Mouse (Mus musculus) G1E-ER4 (cell line): ENCODE measurements around the gene Sertad3. TPM values are rescaled to one million over a fixed set of nuclear protein-coding genes. Genes with fewer than 3 reads are reported as not detected.

Experiments
- GATA1 ChIP-seq: IDR thresholded peaks from one replicate; pipeline ENCODE4 v1.8.0; 2012; ENCODE audit warnings: low read length, inconsistent platforms
- polyA plus RNA-seq: library from polyadenylated mRNA; stranded (reverse); fragments of >175 nt; gene quantifications from 2 replicates; pipeline ENCODE4 v1.2.3, GENCODE M21; 2012

The Sertad3 gene
- 39.7 and 45.0 TPM in 2 replicates for polyA plus RNA-seq

DNA sequence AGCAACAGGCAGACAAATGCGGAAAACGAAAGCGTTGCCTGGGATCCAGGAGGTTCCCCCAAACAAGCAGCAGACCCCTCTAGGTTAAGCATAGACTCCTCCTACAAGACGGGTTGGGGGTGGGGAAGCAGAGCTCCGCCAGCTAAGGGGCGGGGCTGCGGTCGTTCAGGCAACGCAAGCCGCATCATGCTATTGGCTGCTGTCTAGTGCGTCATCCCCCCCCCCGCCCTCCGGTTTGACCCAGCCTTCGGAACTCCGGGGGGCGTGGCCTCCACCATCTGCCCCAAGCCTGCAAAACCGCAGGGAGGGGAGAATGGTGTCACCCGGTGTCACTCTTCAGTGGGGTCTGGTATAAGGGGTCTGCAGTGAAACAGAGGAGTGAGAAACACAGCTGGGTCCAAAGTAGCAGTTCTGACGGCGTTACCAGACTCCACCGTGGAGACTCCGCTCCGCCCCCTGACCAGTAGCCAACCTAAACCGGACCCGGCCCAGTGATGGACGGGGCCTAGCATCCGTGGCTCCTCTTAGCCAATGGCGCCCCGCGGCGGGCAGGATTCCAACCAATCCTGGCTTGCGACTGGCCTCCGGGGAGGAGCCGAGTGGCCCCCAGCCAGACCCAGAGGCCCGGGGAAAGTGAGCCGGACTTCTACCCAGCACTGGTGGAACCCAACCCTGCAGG lies at the start of gene Sertad3:
Gene Sertad3, plus strand, starts transcription at position 613 of the 679 bp plus-strand sequence.
- no peak for TF ChIP-seq GATA1

DNA sequence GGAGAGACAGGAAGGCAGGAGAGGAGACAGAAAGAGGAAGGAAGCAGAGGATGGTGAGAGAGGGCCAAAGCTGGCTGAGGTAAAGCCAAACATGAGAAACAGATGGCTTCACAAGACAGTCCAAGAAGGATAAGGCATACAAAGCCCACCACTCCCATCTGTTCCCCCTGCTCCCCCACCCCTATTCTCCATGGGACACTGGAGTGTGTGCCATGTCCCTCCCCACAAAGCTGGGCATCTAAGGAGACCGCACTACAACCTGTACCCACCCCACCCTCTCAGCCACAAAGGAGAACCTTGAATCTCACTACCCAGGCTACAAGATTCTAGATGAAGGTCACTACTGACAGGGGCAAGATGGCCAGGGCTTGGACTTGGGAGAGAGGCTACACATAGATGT lies 46.2 kb upstream of the Sertad3 start:
- no peak for TF ChIP-seq GATA1

DNA sequence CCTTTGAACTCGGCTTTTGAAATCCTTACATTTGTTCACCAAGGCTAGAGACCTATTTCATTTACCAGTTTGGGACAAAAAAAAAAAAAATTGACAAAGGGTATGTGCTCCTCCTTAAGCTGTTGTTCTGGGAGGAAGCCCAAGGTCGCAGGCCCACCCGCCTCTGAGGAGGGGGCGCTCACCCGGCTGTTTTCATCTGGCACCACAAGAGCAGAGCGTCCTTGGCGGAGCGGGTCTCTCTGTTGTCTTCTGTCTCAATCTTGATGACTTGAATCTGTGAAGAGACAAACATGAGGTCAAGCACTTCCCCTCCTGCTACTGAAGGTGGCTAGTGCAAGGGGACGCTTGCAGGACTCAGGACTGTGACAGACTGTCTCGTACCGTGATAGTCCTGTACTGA lies 45.6 kb upstream of the Sertad3 start:
- TF ChIP-seq GATA1: no peak

DNA sequence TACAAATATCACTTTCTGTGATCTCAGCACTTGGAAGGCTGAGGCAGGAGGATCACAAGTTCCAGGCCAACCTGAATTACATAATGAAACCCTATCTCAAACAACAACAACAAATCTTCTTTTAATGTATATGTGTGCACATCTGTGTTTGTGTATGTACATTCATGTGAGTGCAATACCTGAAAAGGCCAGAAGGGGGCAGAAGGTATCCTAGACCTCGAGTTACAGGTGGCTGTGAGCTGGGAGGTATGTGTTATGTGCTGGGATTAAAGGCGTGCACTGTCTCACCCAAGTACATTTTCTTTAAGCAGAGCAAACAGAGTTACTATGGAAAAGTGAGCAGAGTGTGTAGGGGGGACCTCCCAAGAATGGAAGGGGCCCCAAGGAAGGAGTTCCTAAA lies 44.4 kb upstream of the Sertad3 start:
- no peak for TF ChIP-seq GATA1

DNA sequence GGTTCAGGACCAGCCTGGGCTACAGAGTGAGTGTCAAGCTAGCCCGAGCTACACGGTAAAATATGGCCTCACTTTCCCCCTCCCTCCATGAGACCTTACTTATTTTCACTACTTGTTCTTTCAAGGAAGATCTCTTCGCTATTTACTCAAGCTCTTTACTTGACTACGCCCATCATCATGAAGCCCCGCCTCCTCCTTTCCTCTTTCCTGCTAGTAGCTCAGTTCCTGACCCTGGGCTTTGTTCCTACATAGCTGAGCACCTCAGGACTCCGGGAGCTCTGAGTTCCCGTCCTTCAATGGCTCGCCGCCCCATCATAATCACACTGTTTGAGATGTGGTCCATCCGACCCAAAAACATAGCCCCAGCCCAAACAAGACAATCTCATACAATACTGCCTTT lies 40.2 kb upstream of the Sertad3 start:
- no peak for TF ChIP-seq GATA1

DNA sequence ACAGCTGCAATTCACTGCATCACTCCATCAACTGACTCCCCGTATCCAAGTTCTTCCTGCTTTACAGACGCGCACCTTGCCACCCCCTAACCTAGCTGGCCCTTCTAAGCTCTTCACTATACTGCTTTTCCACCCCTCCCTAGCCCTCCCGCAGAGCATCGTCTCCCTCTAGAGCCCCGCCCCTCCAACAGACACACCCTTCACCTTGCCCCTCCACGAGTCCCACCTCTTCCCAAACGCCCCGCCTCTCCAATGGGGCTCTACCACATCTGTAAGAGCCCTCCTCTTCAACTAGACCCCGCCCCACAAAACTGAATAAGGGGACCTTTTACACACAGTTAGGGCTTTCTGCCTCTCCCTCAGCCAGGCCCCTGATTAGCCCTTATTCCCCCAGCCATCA lies 39.8 kb upstream of the Sertad3 start:
- no peak for TF ChIP-seq GATA1

DNA sequence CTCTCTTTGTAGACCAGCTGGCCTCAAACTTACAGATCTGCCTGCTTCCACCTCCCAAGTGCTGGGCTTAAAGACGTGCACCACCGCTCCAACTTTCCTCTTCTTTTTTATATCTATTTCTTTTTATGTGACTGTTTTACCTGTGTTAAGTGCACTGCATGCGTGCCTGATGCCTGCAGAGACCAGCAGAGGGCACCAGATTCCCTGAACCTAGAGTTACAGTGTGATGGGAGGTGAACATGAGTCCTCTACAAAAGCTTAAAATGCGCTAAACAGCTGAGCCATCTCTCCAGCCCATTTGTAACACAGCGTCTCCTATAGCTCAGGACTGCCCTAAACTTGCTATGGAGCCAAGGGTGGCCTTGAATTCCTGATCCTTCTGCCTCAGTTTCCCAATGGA lies 36.0 kb upstream of the Sertad3 start:
- no peak for TF ChIP-seq GATA1

DNA sequence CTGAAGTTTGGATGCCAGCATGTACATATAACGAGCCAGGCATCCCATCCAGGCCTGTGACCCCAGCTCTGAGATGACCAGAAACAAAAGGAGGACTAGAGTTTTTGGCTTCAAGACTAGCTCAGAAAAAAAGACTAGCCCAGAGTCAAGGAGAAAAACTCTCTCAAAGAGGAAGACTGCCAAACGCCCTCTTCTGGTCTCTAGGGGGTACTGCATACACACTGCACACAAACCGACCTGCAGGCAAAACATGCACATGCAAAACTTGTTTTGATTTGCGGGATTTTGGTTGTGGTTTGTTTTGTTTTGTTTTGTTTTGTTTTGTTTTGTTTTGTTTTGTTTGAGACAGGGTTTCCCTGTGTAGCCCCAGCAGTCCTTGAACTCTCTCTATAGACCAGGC lies 33.6 kb upstream of the Sertad3 start:
- TF ChIP-seq GATA1: no peak

DNA sequence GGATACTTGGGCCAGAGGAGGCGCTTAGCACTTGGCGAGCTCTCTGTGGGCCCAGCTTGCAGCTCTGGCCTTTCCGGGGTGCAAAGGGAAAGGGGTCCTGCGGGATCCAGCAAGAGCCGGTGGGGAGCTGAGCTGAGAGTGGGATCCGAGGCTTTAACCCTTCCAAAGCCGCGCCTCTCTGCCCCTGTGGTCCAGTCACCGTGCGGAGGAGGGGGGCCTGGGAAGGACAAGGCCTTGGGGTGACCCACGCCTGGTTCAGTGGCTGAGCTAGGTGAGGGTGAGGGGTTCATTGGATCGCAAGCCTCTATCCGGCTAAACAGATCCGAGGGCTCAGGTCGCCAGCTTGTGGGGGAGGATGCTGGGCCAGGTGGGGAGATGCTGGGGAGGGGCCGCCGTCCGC lies 27.5 kb upstream of the Sertad3 start:
- TF ChIP-seq GATA1: no peak

DNA sequence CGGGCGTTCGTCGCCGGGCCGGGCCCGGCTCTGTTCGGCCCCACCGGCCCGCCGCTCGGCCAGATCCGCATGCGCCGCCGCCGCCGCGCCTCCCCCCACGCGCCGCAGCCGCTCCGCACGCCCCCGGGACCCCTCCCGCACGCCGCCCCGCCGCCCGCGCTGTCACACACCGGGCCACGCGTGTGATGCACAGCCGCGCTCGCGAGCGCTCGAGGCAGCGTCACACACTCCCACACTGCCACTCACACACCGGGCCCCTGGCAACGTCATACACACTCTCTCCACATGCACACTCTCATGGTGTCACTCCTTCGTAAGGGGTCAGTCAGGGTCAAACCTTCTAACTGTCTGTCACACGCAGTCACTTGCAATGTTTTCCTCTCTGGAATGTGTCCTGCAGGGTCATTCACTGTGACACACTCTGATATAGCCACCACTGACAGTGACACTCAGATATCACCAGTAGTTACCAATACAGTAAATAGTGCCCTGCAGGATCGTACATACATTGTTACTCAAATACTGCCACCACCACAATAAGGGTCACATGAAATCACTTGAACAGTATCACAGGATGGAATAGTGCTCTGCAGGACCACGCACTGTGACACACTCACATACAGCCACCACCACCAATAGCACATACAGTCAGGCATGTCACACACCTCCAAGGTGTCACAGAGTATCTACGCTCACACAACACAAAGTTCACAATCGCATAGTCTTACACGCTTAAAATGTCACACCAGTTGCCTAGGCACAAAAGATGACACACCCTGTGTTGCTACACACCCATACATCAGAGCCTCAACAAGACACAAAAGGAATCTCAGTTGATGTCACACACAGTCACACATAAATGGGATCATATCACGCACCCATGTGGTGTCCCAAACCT lies 26.8 kb upstream of the Sertad3 start:
- TF ChIP-seq GATA1: no peak

DNA sequence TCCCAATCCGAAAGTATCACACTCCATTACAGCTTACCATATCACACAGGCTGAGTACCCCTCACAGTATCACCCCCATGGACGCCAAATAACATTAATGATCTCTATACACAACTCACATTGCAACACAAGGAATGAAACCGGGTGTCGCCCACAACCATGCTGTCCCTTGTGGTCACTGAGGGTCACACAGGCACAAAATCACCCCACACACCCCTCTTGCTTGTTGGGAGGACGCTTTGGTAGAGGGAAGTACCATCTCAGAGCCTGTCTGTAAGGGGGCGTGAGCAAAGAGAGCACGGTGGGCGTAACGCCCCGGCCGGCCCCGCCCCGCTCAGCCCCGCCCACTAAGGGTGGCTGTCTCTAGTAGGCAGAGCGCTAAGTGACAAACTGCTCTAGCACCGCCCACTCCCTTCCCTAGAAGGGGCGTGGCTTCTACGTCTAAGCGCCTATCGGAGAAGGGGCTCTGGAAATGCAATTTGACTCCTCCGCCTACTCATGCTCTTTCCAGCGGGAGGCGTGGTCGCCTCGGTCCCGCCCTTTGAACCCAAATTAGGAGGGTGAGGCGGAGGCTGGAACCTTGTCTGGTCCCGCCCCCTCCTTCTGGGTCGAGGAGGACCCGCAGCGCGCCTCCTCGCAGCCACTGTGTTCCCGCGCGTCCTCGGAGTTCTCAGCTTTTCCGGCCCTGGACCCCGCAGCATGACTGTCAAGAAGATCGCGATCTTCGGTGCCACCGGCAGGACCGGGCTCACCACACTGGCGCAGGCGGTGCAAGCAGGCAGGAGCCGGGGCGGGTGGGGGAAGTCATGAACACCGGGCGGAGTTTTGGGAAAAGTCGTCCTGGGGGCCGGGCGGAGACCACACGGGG lies 25.9 kb upstream of the Sertad3 start, which contains the start of the genes Sptbn4 and Blvrb:
Gene Sptbn4, minus strand, starts transcription at position 268 of the 868 bp plus-strand sequence.
Gene Blvrb, plus strand, starts transcription at position 560 of the 868 bp plus-strand sequence.
- no peak for TF ChIP-seq GATA1

DNA sequence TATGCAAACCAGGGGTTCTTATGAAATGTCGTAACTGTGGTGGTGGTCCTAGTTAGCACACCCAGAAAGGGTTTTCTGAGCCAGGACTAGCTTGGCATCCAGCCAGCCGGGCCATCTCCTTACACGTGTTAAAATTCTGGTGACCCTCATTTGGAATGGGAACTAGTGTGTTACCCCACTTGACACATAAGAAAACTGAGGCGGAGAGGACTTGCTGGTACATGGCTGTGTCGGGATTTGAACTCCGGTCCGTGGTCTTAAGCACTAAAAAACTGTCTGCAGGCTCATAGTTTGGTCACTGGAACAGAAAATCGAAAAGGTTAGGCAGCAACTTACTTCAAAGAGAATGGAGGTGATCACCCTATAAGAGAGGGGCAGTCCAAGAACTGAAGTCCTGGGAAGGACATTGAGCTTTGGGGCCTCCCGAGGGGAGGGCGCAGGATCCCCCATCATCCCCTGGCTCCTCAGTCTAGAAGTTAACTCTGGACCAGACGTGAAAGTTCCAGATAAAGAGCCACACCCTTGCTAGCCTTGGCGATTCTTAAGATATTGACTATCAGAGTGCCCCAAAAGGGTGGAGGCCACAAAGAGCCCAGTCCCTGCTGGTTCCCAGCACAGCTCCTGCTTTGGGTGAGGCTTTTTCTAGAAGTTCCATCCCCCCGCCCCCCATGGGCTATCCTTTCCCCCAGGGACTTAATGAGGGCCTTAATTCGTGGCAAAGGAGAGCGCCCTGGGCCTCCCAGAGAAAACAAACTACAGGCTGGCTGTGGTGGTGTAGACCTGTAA lies 25.0 kb upstream of the Sertad3 start:
- TF ChIP-seq GATA1: peak; percentile 84

DNA sequence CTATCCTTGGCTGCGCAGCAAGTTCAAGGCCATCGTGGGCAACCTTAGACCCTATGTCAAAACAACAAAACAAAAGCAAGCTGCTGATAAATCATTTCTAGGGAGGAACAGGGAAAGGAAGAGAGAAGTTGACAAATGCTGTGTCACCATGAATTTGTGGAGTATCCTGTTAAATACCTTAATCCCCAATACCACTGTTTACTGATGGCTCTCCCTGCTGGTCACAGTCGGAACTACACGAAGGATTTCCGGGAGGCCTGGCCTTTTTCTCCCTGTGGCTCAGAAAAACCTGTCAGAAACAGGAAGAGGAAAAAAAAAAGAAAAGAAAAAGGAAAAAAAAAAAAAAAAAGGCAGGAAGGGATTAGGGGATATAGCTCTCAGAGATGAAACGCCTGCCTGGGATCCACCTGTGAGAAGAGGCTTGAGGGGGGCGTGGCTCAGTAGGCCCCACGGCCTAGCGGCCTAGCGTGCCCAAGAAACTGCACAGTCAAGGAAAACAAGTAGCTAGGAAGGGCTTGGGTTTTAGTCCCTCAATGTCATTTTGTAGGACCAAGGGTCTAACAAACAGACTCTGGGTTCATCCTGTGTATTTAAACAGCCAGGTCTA lies 24.2 kb upstream of the Sertad3 start:
- TF ChIP-seq GATA1: no peak

DNA sequence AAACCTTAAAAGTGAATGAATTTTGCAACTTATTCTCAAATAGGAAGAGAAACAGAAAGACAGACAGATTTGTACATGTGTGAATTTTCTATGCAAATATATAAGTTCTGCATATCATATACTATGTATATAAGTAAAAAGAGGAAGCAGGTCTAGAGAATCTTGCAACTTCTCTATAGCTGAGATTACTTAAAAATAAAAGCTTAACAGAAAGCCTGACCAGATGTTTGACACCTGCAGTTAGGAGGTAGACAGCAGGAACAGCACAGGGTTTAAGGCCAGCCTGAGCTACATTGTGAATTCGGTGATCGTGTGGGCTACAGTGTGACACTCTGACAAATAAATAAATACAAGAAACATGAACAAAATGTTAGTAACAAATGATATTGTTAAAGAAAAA lies 22.2 kb upstream of the Sertad3 start:
- no peak for TF ChIP-seq GATA1
